Mouse (Mus musculus): ENCODE data around the gene Urod.
A peak's percentile ranks its signal among the peaks of the same experiment; 100 is the strongest.

The Urod gene

GRCm38 (mm10) chr4:116993672-116994621 lies at the start of gene Urod:
TSS of gene Urod (minus strand) at chr4:116994413.
- DNase-seq (ENCODE audit: low read depth, low spot score), result peak; percentile 93

- DNase-seq (ENCODE audit: low read depth, low spot score), result peak; percentile 83
These were observed 47.1 kb upstream of the Urod start for GRCm38 (mm10) chr4:117041283-117041721.

DNA sequence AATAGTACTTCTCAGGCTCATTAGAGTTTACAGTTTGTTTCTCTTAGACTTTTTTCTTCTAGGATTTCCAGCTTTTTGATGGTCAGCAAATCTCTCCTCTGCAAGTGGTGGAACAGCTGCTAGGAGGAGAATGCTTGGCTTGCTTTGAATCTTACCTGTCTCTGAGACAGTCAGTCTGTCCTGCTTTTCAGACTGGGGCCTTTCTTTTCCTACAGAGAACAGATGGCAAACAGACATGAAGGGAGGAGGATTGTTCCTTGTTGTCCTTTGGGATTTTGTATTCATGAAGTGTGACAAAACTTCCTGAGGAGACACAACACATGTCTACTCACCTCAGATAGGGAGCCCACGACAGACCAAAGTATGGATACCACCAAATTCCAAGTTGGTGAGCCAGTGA lies 46.6 kb upstream of the Urod start:
- DNase-seq (ENCODE audit: low read depth, low spot score), result no peak

GRCm38 (mm10) chr4:117039925-117040687 lies 45.9 kb upstream of the Urod start:
- DNase-seq (ENCODE audit: low read depth, low spot score), result peak; percentile 48

- no peak for DNase-seq (ENCODE audit: low read depth, low spot score)
These were observed 36.9 kb upstream of the Urod start for GRCm38 (mm10) chr4:117031105-117031504.

DNA sequence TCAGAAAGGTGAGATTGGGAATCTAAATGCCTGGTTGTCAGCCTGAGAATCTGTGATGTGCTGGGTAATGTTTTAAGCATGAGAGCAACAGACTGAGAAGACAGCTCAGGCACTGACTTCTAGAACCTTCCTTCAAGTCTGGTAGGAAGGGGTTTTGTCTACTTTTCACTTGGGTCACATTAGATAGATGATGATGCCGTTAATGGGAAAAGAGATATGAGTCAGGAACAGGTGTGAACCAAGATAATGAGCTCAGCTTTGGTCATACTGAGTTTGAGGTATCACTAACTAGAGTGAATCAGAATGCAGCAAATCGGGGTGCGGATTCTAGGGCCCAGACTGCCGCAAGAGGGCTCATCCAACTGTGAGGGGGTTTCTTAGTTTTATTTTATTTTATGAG lies 29.3 kb upstream of the Urod start:
- DNase-seq (ENCODE audit: low read depth, low spot score), result no peak

DNA sequence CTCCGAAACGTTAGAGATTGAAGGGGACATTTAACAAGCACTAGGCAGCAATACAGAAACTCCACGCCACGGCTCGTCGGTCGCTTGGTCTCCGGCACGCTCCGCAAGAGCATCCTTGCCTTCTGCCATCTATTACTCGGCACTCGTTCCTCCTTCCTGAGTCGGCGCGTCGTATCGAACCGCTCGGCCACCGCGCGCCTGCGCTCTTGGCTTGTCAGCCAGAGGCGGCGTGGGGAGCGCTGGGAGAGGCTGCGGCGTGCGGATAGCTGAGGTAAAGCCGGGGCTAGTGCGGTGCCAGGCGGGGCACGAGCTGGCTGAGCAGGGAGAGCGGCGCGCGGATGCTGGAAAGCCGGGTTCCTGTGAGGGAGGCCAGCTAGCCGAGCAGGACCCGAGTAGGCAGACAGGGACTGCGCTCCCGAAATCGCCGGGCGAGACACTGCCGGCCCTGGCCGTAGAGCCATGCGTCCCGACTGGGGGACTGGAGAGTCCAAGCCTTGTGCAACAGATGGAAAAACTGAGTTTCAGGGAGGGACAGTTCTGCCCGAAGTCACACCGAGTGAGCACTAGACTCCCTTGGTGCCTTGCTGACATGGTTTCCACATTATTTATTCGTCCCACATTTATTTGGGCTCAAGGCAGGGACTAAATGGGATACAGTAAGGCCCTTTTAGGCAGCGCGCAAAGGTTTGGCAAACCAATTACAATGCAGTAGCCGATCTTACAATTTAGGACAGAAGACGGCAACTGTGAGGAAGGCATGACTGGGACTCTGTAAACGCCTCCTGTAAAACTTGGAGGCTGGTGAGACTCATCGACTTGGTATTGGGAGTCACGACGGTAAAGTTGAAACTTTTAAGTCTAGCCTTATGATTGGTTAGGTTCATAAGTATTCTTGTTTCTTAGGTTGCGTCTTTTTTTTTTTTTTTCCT lies 25.3 kb upstream of the Urod start, which contains the start of gene Eif2b3:
Gene Eif2b3, plus strand, starts transcription at position 197 of the 929 bp plus-strand sequence.
- DNase-seq (ENCODE audit: low read depth, low spot score), result peak; percentile 86

DNA sequence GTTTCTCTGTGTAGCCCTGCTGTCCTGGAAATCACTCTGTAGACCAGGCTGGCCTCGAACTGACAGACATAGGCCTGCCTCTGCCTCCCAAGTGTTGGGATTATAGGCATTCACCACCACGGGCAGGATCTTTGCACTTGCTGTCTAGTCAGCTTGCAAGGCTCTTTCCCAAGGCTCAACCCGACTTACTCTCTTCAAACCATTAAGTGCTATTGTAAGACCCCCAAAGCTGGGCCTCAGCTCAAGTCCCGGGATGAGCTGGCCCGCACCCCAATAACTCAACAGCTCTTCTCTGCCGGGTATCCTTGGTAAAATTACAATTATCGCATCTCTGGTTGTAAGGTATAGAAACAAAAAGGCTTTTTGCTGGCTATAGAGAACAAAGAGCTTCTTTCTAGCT lies 24.1 kb upstream of the Urod start:
- DNase-seq (ENCODE audit: low read depth, low spot score), result no peak

DNA sequence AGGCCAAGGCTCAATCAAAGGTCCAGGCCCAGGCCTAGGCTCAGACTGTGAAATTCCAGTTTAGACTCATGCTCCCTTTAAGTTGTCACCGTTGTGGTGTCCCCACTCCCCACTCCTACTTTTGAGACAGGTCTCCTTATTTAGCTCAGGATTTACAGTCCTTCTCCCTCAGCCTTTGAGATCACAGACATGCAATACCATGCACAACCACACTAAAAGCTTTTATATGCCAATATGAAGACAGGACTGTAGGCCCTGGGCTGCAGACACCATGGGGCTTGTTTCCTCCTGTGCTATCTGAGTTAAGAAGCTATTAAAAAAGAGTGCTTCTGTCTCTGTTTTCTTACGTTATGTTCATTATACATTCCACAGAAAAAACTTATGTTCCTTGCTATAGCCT lies 23.5 kb upstream of the Urod start:
- no peak for DNase-seq (ENCODE audit: low read depth, low spot score)

DNA sequence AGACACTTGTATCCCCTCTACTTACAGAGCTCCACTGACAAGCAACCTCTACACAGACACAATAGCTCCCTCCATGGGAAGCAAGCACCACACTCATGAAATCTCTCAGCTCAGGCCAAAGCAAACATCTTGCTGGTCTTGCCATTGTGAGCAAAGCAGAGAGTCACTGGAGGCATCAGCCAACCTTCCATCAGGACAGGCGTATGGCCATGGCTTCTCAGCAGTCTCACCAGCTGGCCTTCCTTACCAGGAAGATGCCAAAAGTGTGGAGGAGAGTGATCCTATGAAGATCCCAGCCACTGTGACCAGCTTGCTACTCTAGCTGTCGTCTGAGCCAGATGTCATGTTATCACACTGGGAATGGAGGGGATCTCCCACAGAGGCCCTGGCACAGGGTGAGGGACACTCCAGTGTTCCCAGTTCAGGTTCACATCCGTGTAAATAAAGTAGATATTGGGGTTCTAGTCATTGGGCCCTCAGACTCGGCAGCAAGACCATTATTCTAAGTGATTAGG lies 20.7 kb upstream of the Urod start:
- no peak for DNase-seq (ENCODE audit: low read depth, low spot score)

GRCm38 (mm10) chr4:117013596-117013995 lies 19.4 kb upstream of the Urod start:
- no peak for DNase-seq (ENCODE audit: low read depth, low spot score)

- no peak for DNase-seq (ENCODE audit: low read depth, low spot score)
These were observed 16.0 kb upstream of the Urod start for GRCm38 (mm10) chr4:117010231-117010630.

GRCm38 (mm10) chr4:117007058-117007457 lies 12.8 kb upstream of the Urod start:
- DNase-seq (ENCODE audit: low read depth, low spot score), result no peak

GRCm38 (mm10) chr4:117005611-117006400 lies 11.6 kb upstream of the Urod start:
- no peak for DNase-seq (ENCODE audit: low read depth, low spot score)

GRCm38 (mm10) chr4:117004649-117005048 lies 10.4 kb upstream of the Urod start:
- DNase-seq (ENCODE audit: low read depth, low spot score), result no peak

DNA sequence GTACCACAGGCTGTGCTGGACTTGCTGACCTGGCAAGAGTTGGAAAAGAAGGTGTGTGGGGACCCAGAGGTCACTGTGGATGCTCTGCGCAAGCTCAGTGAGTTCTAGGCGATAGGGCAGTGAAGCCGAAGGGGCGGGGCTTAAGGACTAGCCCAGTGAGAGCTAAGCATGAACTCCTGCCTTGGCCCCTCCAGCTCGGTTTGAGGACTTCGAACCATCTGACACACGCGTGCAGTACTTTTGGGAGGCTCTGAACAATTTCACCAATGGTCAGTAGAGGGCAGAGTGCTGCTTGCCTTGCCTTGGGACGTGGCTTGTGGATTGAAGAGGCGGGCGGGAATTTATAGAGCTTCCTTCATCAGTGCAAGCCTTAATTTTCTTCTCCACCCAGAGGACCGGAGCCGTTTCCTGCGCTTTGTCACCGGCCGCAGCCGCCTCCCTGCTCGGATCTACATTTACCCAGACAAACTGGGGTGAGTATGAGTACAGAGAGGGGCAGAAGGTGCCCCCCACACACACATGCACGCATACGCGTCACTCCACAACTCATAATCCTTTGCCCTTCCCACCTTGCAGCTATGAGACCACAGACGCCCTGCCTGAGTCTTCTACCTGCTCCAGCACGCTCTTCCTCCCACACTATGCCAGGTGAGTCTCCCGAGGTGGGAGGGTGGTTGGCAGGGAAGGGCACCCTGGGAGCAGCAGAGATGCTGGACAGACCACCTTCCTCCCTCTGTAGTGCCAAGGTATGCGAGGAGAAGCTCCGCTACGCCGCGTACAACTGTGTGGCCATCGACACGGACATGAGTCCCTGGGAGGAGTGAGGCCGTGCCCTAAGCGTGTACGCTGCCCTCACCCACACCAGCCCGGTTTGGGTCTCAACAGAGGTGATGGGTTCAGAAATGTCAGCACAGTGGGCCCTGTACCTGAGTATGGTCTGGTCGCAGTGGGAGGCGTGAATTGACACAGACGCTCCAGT lies 8.6 kb upstream of the Urod start:
- peak; percentile 39 for DNase-seq (ENCODE audit: low read depth, low spot score)

- no peak for DNase-seq (ENCODE audit: low read depth, low spot score)
These were observed 7.7 kb upstream of the Urod start for GRCm38 (mm10) chr4:117001957-117002356.

GRCm38 (mm10) chr4:116999513-117000154 lies 5.4 kb upstream of the Urod start:
- DNase-seq (ENCODE audit: low read depth, low spot score), result no peak

- peak; percentile 43 for DNase-seq (ENCODE audit: low read depth, low spot score)
These were observed 1.6 kb upstream of the Urod start for GRCm38 (mm10) chr4:116995798-116996135.
